Mouse (Mus musculus): ENCODE measurements at regions not wholly inside any gene's neighbourhood (a gene's known extent, or its start where the extent isn't known, plus 50 kb on each side); places are given as distances from the start of the nearest gene placed in this dataset.
"Not testable (repeated sequence)": the region's sequence is repeated elsewhere in the genome, so short reads cannot be mapped to it uniquely, and the experiment has no call there.

DNA sequence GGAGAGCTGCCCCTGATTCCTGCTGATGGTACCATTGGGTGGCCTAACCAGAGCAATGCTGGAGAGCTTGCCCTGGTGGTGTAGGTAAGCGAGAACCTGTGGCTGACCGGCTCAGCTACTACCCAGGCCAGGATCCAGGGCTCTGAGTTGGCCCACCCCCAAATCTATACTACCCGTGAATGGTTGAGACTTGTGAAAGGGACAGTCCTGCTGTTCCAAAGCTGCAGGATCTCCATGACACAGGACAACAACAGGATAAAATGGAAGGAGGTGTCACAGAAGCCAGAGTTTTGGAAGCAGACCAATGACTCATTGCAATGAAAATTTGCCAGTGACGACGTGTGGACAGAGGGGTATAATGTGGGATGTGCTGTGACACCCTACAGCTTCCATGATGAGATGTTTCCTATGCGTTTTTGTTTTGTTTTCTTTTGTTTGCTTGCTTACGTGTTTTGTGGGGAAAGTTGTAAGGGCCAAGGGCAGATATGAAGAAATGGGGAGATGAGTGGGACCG, 115.6 kb downstream of the Tcp10c start:
- not testable (repeated sequence) for TF ChIP-seq CTCF, EP300 (IDR thresholded peaks at IDR 0.05; ENCODE audit: low read depth)

Measured in liver, embryonic 14.5 days (tissue).